Mouse (Mus musculus) heart, adult 11 months (tissue): ENCODE measurements around the gene Pgs1.

ENCODE experiments used
- DNase-seq: peaks from one replicate; pipeline ENCODE4 v3.0.0; 2022

Pgs1 gene

GRCm38 (mm10) chr11:118004217-118004616, 18.1 kb downstream of the Pgs1 start:
- DNase-seq: no peak

DNA sequence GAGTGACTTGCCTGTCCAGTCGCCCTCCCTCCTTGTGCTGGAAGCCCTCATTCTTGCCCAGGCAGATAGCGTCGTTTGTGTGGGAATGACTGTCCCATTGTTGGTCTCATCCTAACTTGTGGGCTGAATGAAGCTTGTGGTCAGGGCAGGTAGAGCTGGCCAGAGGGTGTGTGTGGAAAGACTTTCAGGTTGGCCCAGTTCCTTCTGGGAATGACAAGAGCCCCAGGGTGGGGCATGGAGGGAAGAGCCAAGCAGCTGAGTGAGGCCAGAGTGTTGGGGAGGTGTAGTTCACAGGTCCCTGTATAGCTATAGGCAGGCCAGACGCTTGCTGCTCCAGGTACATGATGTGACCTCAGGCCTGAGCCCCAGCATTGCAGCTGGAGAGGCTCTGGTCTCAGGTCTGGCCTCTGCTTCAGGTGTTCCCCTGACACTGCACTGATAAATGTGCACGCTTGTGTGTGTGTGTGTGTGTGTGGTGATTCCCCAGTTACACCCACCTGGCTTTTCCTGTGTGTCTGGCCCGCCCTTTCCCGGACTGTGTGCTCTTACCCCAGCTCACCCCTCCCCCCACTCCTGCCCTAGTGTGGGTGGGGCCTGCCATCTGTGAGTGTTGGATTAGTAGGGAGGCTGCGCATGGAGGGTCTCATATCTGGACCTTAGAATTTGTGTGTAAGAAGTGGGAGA, 21.5 kb downstream of the Pgs1 start:
- no peak for DNase-seq

DNA sequence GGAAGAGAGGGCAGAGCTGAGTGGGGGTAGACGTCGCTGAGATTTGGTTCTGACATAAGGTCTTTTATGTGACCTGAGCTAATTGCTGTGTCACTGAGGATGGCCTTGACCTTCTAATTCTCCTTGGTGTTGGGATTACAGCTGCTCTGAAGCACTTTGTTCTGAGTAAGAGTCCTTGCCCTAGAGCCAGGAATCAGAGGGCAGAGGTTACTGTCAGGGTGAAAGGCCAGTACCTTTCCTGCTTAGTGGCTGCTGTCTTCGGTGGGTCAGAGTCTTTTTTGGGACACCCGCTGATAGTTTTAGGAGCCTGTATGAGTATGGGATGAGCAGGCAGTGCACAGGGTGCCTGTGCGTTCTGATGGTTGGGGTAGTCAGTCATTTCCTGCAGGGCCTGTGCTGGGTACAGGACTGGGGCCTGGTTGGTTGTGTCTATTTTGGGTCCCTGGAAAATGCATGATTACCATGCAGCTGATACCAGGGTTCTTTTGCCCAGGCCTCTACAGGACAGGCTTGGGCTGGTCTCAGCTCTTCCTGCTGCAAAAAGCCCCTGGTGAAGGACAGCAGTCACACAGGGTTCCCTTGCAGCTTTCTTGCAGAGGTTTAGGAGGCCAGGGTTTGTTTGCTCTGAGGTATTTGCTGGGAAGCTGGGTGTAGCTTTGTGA, 22.2 kb downstream of the Pgs1 start:
- DNase-seq: no peak

- no peak for DNase-seq
Observed at GRCm38 (mm10) chr11:118008843-118009242, 22.8 kb downstream of the Pgs1 start.

DNA sequence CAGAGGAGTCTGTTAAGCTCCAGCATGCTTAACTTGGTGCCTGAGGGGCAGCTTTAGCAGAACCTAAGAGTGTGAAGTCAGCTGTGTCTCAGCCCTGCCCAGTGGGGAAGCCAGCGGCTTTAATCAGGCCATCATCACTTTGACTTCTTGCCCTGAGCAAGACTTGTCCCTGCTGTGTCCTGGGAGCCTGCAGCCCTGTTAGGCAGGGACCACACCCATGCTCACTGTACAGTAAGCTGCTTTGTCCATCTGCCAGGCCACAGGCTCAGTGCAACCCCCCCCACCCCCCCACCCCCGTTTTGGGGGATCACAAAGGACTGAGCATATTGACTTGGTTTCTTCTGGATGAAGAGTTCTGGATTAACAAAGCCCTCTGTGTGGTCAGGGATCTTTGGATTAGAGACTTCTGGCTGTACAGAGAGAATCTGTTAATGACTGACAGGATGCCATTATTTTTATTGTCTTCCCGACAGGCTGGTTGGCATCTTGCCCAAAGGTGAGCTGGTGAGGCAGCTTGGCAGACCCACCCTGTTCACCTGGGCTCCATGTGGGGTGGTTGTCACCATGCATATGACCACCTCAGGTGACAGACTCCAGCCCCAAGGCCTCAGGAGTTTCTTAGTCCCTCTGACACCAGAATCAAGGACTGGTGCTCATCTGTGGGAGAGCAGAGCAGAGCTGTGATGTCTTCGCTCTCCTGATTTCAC, 23.9 kb downstream of the Pgs1 start:
- no peak for DNase-seq

DNA sequence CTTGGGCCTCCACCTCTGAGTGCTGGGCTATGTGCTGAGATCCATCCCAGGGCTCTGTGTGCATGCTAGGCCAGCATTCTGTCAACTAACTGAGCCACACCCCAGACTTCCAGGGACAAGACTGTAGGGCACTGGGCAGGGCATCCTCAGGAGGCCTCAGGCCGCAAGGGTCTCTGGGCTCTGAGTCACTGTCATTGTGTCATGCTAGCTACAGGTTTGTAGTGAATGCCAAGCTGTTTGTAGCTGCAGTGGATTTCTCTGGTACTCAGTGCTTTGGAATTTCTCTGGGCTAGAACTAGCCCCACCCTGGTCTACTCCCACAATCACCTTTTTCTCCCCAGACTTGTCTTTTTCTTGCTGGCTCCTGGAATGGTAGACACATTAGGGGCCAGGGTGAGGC, 26.5 kb downstream of the Pgs1 start:
- no peak for DNase-seq

DNA sequence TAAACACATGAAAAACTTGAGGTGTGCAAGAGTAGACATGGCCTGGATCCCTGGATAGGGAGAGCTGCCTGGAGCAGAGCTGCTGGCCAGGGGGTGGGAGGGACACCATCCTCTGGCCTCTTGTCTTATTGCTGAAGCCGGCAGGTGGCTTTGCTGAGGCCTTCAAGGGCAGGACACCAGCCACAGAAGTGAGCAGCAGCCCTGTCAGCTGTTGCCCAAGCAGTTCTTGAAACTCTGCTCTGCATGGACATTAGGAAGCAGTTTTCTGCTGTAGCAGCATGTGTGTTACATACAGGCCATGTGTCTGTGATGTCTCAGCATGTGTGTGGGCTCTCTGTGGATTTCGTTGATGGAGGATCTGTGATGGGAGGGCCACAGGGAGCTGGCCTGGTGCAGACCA, 27.2 kb downstream of the Pgs1 start:
- no peak for DNase-seq

DNA sequence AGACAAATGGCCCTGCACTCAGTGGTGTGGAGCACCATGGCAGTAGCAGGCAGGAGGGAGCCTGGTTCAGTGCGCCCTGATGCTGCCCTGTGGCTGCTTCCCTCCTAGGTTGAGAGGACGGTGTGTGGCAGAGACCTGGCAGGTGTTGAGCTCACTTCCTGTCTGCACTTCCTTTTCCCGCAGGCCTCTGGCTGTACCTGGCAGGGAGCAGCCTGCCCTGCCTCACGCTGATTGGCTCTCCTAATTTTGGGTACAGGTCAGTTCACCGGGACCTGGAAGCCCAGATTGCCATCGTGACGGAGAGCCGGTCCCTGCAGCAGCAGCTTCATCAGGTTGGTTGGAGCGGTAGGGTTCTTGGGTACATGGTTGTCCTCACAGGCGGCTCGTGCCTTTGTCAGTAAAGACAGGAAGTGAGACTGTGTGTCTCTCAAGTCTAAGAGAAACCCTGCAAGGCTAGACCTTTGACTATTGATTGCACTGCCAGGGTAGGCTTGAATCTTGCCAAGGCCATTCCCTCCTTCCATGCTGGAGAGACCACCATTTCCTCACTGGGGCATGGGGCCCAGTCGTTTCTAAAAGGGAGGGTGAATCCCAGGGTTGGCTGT, 28.4 kb downstream of the Pgs1 start:
- DNase-seq: no peak

DNA sequence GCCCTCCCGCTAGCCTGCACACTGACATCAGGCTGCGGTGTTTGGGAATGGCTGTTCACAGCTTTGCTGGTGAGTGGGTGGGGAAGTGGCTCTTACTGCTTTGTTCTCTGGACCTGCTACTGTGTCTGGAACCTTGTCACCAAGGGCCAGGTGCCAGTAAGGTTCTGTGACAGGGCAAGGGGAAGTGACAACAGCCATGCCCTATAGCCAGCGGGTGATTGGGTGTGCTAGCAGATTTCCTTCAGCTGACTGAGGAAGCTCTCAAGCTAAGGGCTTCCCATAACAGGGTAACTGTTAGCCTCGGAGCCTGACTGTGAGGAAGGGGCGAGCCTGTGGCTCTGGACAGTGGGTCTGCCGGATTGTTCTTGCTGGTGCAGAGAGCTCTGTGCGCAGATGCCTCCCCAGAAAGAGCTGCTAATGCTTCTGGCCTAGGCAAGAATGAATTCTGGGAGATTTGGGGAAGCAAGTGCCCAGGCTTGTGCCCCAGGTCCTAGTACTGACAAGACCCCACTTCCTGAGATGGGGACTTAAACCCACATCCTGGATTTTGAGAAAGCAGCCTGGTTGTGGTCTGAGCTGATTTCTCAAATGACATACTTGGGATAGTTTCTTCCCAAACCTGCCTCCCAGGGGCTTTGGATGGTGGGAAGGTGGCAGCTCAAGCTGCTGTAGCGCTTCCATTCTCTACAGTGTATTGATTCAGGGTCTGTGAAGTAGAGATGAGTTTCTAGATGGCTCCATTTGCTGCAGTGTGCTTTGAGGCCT, 29.5 kb downstream of the Pgs1 start:
- DNase-seq: no peak

DNA sequence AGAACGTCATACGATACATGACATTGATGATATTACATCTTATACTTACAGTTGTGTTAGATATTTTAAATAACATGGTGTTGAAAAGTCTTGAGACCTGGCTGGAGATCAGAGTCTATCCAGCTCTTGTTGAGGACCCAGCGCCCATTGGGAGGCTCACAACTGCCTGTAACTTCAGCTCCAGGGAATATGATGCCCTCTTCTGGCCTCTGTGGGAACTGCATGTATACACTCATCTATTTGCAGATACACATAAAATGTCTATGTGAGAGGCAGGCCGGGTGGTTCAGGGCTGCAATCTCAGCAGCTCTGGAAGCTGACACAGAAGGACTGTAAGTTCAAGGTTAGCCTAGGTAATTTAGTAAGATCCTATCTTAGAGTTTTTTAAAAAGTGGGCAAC, 32.2 kb downstream of the Pgs1 start:
- no peak for DNase-seq

- DNase-seq: peak; percentile 95
Observed at GRCm38 (mm10) chr11:118021806-118022205, 35.7 kb downstream of the Pgs1 start.

DNA sequence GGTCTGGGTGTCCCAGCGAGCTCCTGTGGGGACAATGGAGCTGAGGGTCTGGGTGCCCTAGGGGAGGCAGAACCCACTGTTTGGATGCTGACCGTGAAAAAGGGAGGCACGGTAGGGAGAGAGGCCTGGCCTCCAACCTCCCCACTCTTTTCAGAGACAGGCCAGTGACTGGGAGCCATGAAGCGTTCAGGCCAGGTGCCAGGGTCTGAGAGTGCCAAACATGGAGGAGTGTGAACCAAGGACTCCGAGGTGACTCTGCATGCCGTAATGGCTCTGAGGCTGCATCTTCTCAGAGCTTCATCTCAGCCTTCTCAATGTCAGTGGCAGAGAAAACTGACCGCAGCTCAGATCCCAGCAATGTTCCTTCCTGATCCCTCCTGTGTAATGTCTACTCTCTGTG, 37.4 kb downstream of the Pgs1 start:
- DNase-seq: no peak

GRCm38 (mm10) chr11:118024111-118024510, 38.0 kb downstream of the Pgs1 start:
- no peak for DNase-seq

GRCm38 (mm10) chr11:118029170-118029569, 43.1 kb downstream of the Pgs1 start:
- DNase-seq: no peak

DNA sequence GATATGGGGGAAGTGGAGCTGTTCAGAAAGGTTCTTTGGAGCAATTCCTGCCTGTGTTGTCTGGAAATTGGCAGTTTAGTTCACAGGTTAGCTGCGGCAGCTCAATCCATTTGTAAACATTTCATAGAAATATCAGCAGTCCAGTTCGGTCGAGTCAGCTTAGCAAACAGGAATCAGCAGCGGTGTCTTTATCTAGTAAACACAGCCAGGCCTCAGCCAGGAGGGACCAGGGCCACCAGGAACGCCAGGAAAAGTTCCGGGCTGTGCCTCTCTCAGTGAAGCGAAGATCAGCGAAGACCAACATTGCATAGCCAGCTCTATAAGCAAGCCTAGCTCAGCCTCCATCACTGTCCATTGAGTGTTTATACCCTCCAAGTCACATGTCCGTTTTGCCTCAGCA, 45.0 kb downstream of the Pgs1 start:
- DNase-seq: no peak

GRCm38 (mm10) chr11:118034395-118034794, 48.3 kb downstream of the Pgs1 start:
- no peak for DNase-seq

GRCm38 (mm10) chr11:118035068-118035467, 49.0 kb downstream of the Pgs1 start:
- no peak for DNase-seq

DNA sequence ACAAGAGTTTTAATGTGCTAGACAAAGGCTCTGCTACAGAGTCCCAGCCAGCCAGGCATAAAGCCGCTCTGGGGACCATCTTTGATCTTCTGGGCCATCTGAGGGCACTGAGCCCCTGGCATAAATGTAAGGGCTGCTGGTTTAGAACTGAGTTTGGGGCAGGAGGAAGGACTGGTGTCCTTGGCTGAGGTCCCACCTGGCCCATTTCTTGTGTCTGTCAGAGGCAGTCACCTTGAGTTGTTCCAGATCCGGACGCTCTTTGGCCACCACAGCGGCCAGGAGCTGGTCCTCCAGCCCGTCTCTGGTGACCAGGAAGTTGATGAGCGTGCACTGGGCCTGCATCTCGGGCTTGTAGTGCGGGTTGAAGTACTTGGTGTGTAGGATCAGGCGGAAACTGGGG, 56.7 kb downstream of the Pgs1 start:
- DNase-seq: no peak

GRCm38 (mm10) chr11:118043293-118043907, 57.3 kb downstream of the Pgs1 start:
- DNase-seq: peak; percentile 94

DNA sequence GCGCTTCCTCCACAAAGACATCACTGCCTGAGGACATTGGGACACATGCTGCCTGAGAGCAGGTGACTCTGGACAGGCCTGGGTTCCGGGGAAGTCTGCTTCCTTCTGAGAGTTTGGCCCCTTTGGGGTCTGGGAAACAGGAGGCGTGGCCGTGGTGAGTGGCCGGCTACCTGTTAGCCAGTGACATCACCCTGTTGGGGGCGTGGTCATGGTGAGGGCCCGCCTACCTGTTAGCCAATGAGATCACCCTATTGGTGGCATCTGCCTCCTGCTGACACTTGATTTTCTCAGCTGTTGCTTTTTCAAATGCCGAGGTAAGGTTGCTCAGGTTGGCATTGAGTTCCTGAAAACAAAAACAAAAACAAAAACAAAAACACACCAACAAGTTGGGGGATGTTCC, 63.5 kb downstream of the Pgs1 start:
- DNase-seq: no peak

GRCm38 (mm10) chr11:118050174-118050573, 64.1 kb downstream of the Pgs1 start:
- DNase-seq: no peak

- DNase-seq: no peak
Observed at GRCm38 (mm10) chr11:118058367-118058766, 72.3 kb downstream of the Pgs1 start.

DNA sequence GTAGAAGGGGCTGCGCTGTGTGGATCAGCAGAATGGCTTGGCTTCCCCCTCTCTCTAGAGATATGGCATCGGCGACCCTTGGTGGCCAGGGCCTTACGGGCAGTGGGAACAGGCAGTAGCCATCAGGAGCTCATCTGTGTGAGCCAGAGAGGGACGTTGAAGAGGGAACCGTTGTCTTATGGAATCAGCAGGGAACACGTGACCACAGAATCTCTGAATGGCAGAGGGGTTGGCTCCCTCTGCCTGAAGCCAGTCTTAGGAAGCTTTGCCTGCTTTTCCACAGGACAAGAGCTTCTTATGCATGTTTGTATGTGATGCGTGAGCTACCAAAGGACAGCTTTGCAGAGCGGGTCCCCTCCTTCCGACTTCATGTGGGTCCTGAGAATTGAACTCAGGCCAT, 72.8 kb downstream of the Pgs1 start:
- DNase-seq: no peak
